Mouse (Mus musculus) CD8-positive naive resting alpha-beta T cell, adult 2 months (primary cell): ENCODE measurements at regions not wholly inside any gene's neighbourhood (a gene's known extent, or its start where the extent isn't known, plus 50 kb on each side); places are given as distances from the start of the nearest gene placed in this dataset.

Experiments
- DNase-seq, 2 experiments: peaks; one replicate each; pipeline ENCODE4 v3.0.0; 2022; ENCODE audit warnings: low read depth in 2 of 2, low spot score in 2 of 2

GRCm38 (mm10) chr8:116452806-116453205 is 52.0 kb upstream of the Dynlrb2 start:
- DNase-seq = no peak

GRCm38 (mm10) chr8:116451397-116451796 is 53.4 kb upstream of the Dynlrb2 start:
- no peak for DNase-seq

GRCm38 (mm10) chr8:116447452-116447851 is 57.3 kb upstream of the Dynlrb2 start:
- no peak for DNase-seq

- no peak for DNase-seq
Observed at GRCm38 (mm10) chr8:116442827-116443226, 61.9 kb upstream of the Dynlrb2 start.

- peak; percentile 4 to 17 for DNase-seq
Observed at GRCm38 (mm10) chr8:116438895-116439294, 65.9 kb upstream of the Dynlrb2 start.

- no peak for DNase-seq
Observed at GRCm38 (mm10) chr8:116435268-116435980, 69.3 kb upstream of the Dynlrb2 start.

GRCm38 (mm10) chr8:116430051-116430450 is 74.7 kb upstream of the Dynlrb2 start:
- no peak for DNase-seq

GRCm38 (mm10) chr8:116429649-116430048 is 75.1 kb upstream of the Dynlrb2 start:
- DNase-seq = no peak

- DNase-seq = no peak
Observed at GRCm38 (mm10) chr8:116422826-116423225, 81.9 kb upstream of the Dynlrb2 start.

GRCm38 (mm10) chr8:116412703-116413102 is 92.1 kb upstream of the Dynlrb2 start:
- DNase-seq = no peak

GRCm38 (mm10) chr8:116410041-116410440 is 94.7 kb upstream of the Dynlrb2 start:
- DNase-seq = no peak

GRCm38 (mm10) chr8:116409011-116409410 is 95.8 kb upstream of the Dynlrb2 start:
- no peak for DNase-seq

- DNase-seq = no peak
Observed at GRCm38 (mm10) chr8:116404571-116404970, 100.2 kb upstream of the Dynlrb2 start.

GRCm38 (mm10) chr8:116403366-116403765 is 101.4 kb upstream of the Dynlrb2 start:
- no peak for DNase-seq

- no peak for DNase-seq
Observed at GRCm38 (mm10) chr8:116399452-116399851, 105.3 kb upstream of the Dynlrb2 start.

GRCm38 (mm10) chr8:116398565-116399205 is 106.1 kb upstream of the Dynlrb2 start:
- no peak for DNase-seq

GRCm38 (mm10) chr8:116385193-116385955 is 119.4 kb upstream of the Dynlrb2 start:
- no peak for DNase-seq

GRCm38 (mm10) chr8:116384418-116385089 is 120.2 kb upstream of the Dynlrb2 start:
- no peak for DNase-seq

- no peak for DNase-seq
Observed at GRCm38 (mm10) chr8:116383495-116384417, 121.0 kb upstream of the Dynlrb2 start.

GRCm38 (mm10) chr8:116383036-116383435 is 121.7 kb upstream of the Dynlrb2 start:
- no peak for DNase-seq
